Mouse (Mus musculus) cerebral cortex, adult 2 months (tissue): ENCODE measurements around the gene Tecr.

Experiments
- WGBS: fragments of 180-500 bp; shearing (Covaris S2); methylation state at CpG from one replicate; pipeline ENCODE4 v1.1.7; 2018; 5-methylcytosine and 5-hydroxymethylcytosine counted together

Tecr gene

GRCm38 (mm10) chr8:83618566-83618965, 10.8 kb upstream of the Tecr start:
- 100% methylated on average over 2 of the region's 2 CpGs for WGBS

- WGBS: 69% methylated on average over 2 of the region's 2 CpGs
Measured at GRCm38 (mm10) chr8:83617111-83617510, 9.3 kb upstream of the Tecr start.

GRCm38 (mm10) chr8:83613695-83614094, 5.9 kb upstream of the Tecr start:
- WGBS: 94% methylated on average over 4 of the region's 4 CpGs

- WGBS: 87% methylated on average over 4 of the region's 4 CpGs
Measured at GRCm38 (mm10) chr8:83611921-83612320, 4.2 kb upstream of the Tecr start.

- WGBS: 91% methylated on average over 10 of the region's 10 CpGs
Measured at GRCm38 (mm10) chr8:83609547-83610180, 1.9 kb upstream of the Tecr start.

GRCm38 (mm10) chr8:83609086-83609485, 1.3 kb upstream of the Tecr start:
- 9% methylated on average over 9 of the region's 9 CpGs for WGBS

GRCm38 (mm10) chr8:83608398-83608829, 643 bp upstream of the Tecr start:
- under 1% methylated on average over 51 of the region's 51 CpGs for WGBS

GRCm38 (mm10) chr8:83602650-83603029, 5.1 kb downstream of the Tecr start:
- 55% methylated on average over 2 of the region's 2 CpGs for WGBS

- WGBS: 11% methylated on average over 1 of the region's 1 CpGs
Measured at GRCm38 (mm10) chr8:83598146-83598545, 9.6 kb downstream of the Tecr start.

- WGBS: 15% methylated on average over 3 of the region's 3 CpGs
Measured at GRCm38 (mm10) chr8:83596369-83596768, 11.4 kb downstream of the Tecr start.

- WGBS: 19% methylated on average over 3 of the region's 3 CpGs
Measured at GRCm38 (mm10) chr8:83595050-83595345, 12.8 kb downstream of the Tecr start.

- WGBS: under 1% methylated on average over 43 of the region's 43 CpGs
Measured at GRCm38 (mm10) chr8:83594167-83595049, 13.4 kb downstream of the Tecr start.

GRCm38 (mm10) chr8:83593325-83594166, 14.2 kb downstream of the Tecr start:
- WGBS: under 1% methylated on average over 22 of the region's 22 CpGs

- WGBS: 27% methylated on average over 3 of the region's 3 CpGs
Measured at GRCm38 (mm10) chr8:83592682-83593081, 15.1 kb downstream of the Tecr start.

GRCm38 (mm10) chr8:83590488-83591023, 17.2 kb downstream of the Tecr start:
- WGBS: 68% methylated on average over 7 of the region's 7 CpGs

- 74% methylated on average over 5 of the region's 5 CpGs for WGBS
Measured at GRCm38 (mm10) chr8:83588886-83589285, 18.9 kb downstream of the Tecr start.

GRCm38 (mm10) chr8:83587644-83588043, 20.1 kb downstream of the Tecr start:
- 69% methylated on average over 6 of the region's 6 CpGs for WGBS

- 65% methylated on average over 3 of the region's 3 CpGs for WGBS
Measured at GRCm38 (mm10) chr8:83585333-83585732, 22.4 kb downstream of the Tecr start.

GRCm38 (mm10) chr8:83584771-83585170, 23.0 kb downstream of the Tecr start:
- WGBS: 96% methylated on average over 1 of the region's 1 CpGs

GRCm38 (mm10) chr8:83583236-83583635, 24.5 kb downstream of the Tecr start:
- 68% methylated on average over 15 of the region's 15 CpGs for WGBS

GRCm38 (mm10) chr8:83582226-83582625, 25.5 kb downstream of the Tecr start:
- 58% methylated on average over 8 of the region's 8 CpGs for WGBS

- WGBS: 67% methylated on average over 8 of the region's 8 CpGs
Measured at GRCm38 (mm10) chr8:83580826-83581225, 26.9 kb downstream of the Tecr start.
